Mouse (Mus musculus): Measurements from ENCODE around the gene Hacd1. TPM values are rescaled to one million over a fixed set of nuclear protein-coding genes. Genes with fewer than 3 reads are reported as not detected.

Hacd1 gene
- total RNA-seq, 2 experiments from 2014 or later, result 19.9 to 32.9 TPM

DNA sequence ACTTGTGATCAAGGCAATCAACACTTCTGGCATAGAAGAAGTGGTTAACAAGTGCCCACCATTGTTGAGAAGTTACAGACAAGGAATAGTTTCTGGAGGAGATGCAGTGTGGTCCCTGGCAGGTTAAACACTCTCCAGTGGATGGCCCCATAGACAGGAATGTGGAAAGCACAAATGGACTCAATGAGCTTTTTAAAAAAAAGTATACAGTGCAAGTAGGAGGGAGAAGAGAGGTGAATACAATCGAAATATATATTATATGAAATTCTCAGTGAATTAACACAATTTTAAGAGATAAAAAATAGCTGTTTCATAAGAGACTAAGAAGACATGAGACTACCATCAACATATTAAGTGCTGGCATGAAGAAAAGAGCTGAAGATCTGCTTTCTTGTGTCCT lies 36.7 kb downstream of the Hacd1 start:
- no peak for ATAC-seq (ENCODE audit: poor library complexity, severe bottlenecking)

DNA sequence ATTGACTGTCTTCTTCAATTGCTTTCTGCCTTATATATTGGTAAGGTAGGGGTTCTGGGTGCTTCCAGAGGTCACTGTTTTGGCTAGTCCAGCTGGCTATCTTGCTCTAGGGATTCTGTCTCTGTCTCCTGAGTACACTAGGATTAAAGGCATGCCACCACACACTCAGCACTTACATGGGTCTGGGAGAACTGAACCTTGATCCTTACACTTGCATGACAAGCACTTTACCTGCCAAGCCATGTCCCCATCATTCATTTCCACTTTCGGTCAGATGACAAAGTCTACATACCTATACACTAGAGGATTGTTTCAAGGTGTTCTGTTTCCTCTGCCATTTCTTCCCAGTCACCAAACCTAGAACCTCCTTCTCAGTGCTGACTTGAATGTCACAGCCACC lies 50.8 kb downstream of the Hacd1 start:
- no peak for ATAC-seq (ENCODE audit: poor library complexity, severe bottlenecking)

GRCm38 (mm10) chr2:13960136-13960535 lies 95.8 kb downstream of the Hacd1 start:
- ATAC-seq (ENCODE audit: poor library complexity, severe bottlenecking), result no peak

DNA sequence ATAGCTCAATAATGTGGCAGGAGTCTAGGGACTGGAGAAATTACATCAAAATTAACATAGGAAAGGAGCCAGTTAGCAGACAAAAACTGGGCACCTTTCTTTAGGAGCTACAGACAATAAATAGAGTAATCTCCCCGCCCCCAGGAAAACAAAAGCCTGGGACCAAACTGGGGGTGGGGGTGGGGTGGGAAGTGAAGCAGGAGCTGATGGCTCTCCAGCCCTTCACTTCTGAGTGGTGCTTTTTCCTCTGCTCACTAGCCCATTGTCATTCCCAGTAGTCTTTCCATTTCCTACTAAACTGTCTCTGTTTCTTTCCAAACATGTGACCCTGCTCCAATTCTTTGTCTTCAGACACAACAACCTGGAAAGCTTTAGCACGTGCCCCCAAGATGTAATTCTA lies 99.5 kb downstream of the Hacd1 start:
- no peak for ATAC-seq (ENCODE audit: poor library complexity, severe bottlenecking)

DNA sequence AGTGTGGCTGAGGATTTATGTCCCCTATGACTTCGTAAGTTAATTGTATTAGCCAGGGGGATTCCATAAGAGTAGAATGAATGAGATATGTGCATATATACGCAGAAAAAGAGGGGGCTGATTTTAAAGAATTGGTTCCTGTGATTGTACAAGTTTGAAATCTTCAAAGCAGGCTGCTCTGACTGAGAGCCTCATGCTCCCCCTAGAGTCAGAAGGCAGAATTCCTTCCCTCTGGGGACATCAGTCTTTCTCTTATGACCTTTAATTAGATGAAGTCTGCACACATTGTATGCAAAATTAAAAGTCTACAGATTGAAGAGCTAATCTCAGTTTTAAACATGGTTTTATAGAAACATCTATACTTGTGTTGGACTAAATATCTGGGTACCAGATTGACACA lies 117.8 kb downstream of the Hacd1 start:
- no peak for ATAC-seq (ENCODE audit: poor library complexity, severe bottlenecking)

DNA sequence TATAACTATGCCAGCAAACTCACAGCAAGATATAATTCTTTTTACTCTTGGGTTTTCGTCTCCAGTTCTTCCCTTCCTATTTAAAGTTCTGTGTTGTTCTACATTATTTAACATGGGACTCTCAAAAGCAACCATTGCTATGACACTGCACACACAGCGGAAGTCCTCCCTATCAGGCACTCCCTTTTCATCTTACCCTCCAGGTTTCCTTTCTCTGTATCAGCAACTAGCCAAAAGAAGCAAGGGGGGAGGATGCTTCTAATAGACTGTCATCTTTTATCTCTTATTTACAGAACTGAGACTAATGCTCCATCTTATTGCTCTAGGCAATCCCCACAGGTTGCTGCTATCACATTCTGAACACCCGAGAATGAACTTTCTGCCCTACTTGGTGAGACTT lies 120.6 kb downstream of the Hacd1 start:
- no peak for ATAC-seq (ENCODE audit: poor library complexity, severe bottlenecking)

GRCm38 (mm10) chr2:13932253-13932652 lies 123.7 kb downstream of the Hacd1 start:
- ATAC-seq (ENCODE audit: poor library complexity, severe bottlenecking), result no peak

- no peak for ATAC-seq (ENCODE audit: poor library complexity, severe bottlenecking)
These were observed 125.2 kb downstream of the Hacd1 start for GRCm38 (mm10) chr2:13930724-13931123.

GRCm38 (mm10) chr2:13888568-13888967 lies 167.4 kb downstream of the Hacd1 start:
- no peak for ATAC-seq (ENCODE audit: poor library complexity, severe bottlenecking)

GRCm38 (mm10) chr2:13857461-13857860 lies 198.5 kb downstream of the Hacd1 start:
- no peak for ATAC-seq (ENCODE audit: poor library complexity, severe bottlenecking)

GRCm38 (mm10) chr2:13855510-13855909 lies 200.4 kb downstream of the Hacd1 start:
- ATAC-seq (ENCODE audit: poor library complexity, severe bottlenecking), result no peak

DNA sequence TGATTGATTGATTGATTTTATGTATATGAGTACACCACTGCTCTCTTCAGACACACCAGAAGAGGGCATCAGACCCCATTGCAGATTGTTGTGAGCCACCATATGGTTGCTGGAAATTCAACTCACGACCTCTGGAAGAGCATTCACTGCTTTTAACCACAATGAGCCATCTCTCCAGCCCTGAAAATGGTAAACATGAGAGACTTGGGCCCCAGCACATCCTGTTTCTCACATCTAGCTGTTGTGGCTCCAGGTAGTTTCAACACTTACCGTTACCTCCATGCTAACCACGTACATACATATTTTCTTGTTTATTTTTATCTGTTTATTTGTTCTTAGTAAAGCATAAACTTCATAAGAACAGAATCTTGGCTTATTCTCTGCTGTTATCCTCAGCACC lies 219.6 kb downstream of the Hacd1 start:
- no peak for ATAC-seq (ENCODE audit: poor library complexity, severe bottlenecking)

DNA sequence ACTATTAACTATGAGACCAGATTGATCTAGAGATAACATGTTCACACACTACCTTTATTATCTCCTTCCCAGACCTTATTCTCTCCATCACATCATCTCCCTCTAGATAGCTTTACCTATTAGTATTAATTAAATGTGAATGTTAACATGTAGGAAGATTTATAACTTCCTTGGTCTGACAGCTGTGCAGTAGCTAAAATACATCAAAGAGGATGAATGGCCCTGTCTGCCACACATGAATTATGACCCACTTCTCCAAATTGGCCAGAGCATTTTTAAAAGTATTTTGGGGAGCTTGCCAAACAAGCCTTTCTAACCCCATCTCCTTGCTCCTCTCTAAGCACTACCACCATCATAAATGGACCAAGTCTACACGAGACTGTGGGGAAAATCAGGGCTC lies 220.9 kb downstream of the Hacd1 start:
- ATAC-seq (ENCODE audit: poor library complexity, severe bottlenecking), result no peak

DNA sequence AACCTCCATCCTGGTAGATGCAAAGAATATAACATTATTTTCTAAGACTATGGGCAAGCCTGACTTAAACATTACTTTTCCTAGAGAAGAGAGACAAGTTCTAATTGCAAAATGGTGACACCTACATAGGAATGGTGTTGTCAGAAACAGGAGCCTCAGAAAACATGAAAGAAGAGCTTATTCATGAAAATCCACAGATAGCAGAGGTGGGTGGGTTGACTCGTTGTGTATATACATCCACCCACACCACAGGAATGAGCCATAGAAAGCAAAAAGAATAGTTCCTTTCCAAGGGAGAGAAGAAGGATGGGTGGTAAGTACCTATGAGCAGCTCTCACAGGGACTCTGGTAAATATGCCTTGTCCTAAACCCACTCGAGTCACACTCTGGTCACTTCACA lies 239.3 kb downstream of the Hacd1 start:
- no peak for ATAC-seq (ENCODE audit: poor library complexity, severe bottlenecking)

DNA sequence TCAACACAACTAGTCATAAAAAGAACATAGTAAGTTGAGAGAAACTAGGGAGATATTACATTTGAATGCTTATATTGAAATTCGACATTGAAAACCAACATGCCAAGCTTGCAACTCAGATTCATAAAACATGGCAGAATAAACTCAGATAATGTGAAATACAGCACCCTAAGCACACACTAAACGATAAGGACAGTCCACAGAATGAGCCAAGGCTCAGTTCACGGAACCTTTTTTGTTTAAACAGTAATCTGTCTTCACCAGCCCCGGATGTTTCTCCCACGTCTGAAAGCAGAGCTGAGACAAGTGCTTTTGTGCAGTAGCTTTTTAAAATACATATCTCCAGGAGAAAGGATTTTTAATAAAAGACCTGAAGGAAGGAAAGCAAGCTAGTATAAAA lies 247.3 kb downstream of the Hacd1 start:
- no peak for ATAC-seq (ENCODE audit: poor library complexity, severe bottlenecking)

DNA sequence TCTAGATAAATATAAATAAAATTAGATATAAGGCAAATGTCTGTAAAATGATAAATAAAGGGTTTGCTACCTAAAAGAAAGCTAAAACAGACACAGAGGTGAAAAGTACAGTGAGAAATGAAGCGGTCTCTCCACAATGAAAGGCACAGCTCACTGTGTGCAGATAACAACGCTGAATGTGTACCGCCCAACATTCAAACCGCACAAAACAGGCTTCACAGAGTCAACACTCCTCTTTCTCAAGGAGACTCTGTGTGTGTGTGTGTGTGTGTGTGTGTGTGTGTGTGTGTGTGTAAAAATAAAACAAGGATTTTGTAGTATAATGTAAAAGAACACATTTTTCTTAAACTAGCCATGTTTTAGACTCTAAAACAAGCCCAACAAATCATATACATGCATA lies 247.9 kb downstream of the Hacd1 start:
- ATAC-seq (ENCODE audit: poor library complexity, severe bottlenecking), result no peak

GRCm38 (mm10) chr2:13806120-13806519 lies 249.8 kb downstream of the Hacd1 start:
- no peak for ATAC-seq (ENCODE audit: poor library complexity, severe bottlenecking)

- ATAC-seq (ENCODE audit: poor library complexity, severe bottlenecking), result no peak
These were observed 255.3 kb downstream of the Hacd1 start for GRCm38 (mm10) chr2:13800639-13801038.

Other genes with a start within 250 kb of the Hacd1 start
- gene Stam, start 18.0 kb upstream of the Hacd1 start, total RNA-seq (2015), result 23.8 and 30.0 TPM in 2 replicates
- 20.4 and 26.6 TPM in 2 replicates for gene Stam, start 18.0 kb upstream of the Hacd1 start, total RNA-seq (2017)
- 0.11 and 1.0 TPM in 2 replicates for gene Tmem236, start 118.4 kb upstream of the Hacd1 start, total RNA-seq (2015)
- gene Tmem236, start 118.4 kb upstream of the Hacd1 start, total RNA-seq (2017), result 0.37 and 0.59 TPM in 2 replicates
- gene Mrc1, start 173.3 kb upstream of the Hacd1 start, total RNA-seq (2015), result 5.9 and 8.7 TPM in 2 replicates
- gene Mrc1, start 173.3 kb upstream of the Hacd1 start, total RNA-seq (2017), result 10.3 and 11.3 TPM in 2 replicates

Data from megakaryocyte, adult 5-6 weeks (primary cell).